Comparison of ENCODE assay signal across 9 mouse cellular contexts in the genomic region with DNA sequence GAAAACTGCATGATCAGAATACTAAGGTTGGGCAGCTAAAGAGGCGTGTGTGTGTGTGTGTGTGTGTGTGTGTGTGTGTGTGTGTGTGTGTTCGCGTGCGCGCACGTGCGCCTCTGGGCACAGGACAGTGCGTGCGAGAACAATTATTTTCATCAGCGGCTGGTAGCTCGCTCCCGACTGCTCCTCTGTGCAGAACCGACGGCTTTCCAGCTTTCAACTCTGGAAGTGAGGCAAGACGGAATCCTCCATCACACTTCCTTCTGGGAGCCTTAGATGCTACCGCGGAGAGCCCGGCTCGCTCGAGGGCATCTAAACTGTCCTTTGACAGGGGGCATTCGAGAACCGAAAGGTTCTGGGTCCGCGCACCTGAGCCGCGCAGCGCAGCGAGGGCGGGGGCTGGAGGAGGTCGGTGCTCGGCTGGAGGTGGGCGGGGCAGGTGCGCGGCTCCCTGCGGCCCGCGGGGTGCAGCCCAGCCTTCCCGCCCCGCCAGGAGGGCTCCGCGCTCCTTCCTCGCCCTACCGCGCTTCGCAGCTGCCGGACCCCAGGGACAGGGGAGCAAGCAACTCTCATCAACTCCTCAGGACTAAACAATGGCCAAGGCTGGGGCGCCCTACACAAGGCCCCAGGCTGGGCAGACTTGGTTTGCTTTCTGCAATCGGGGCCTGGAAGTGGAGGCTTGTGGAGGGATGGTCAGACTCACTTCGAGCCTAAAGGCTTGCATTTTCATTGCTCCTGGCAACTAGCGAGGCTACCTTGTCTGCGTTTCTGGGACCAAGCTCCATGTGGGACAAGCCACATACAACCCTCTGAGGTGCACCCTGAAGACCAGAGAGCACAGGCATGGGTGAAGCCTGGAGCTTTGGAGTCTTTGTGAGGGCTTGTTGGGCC. TPM values are rescaled to one million over a fixed set of nuclear protein-coding genes. Genes with fewer than 3 reads are reported as not detected.
DNase-seq lines count a peak whose midpoint lies in the region; ATAC-seq and TF ChIP-seq lines count a peak whose summit lies in the region.
"Had no signal": no experiment of that assay in that cellular context is flagged by ENCODE, and none has a peak within 500 bp of the region (broad histone marks: within the 10 kb centered on the region; RNA-seq: fewer than 3 reads in every experiment).

A gene (plus strand): TSS at position 146 of the 888 bp plus-strand sequence.

- H3K27ac ChIP-seq in left cerebral cortex, adult 2 months = peak within 1 kb of the TSS; percentile 75
- H3K27ac ChIP-seq in hindbrain, embryonic 13.5 days = peak within 1 kb of the TSS; percentile 31
- H3K27ac ChIP-seq in midbrain, embryonic 16.5 days (ENCODE audit: low read length) = peak within 1 kb of the TSS; percentile 68
- H3K27ac ChIP-seq: macrophage had no signal

- intact Hi-C loops in left cerebral cortex, adult 2 months (cut with DNase I) = no loop called here
- intact Hi-C loops in left cerebral cortex, postnatal 36 days (cut with DNase I) = loop anchor here (5.0 kb wide), 1 partner anchor 387 kb away; no protein-coding TSS in a partner anchor

- no peaks in the 10 kb centered on the region for H3K36me3 ChIP-seq in hindbrain, embryonic 13.5 days
- H3K36me3 ChIP-seq in midbrain, embryonic 16.5 days (ENCODE audit: control insufficient read depth, insufficient read depth, low read length) = no peaks in the 10 kb centered on the region

- WGBS in hindbrain, embryonic 13.5 days = under 1% methylated on average over 51 of the region's 51 CpGs
- 1% methylated on average over 44 of the region's 51 CpGs for WGBS in midbrain, embryonic 16.5 days
- 3% methylated on average over 51 of the region's 51 CpGs for WGBS in lung, adult 2 months

- no peak for TF ChIP-seq POLR2A in lung, adult 2 months (IDR thresholded peaks at IDR 0.05; ENCODE audit: borderline replicate concordance, extremely low read depth, low read depth, low read length)

- no peak for DNase-seq in left cerebral cortex, adult 2 months (ENCODE audit: extremely low spot score in 1 of 2, low spot score in 2 of 2)
- DNase-seq in left cerebral cortex, postnatal 36 days (ENCODE audit: low spot score in 2 of 2) = no peak
- DNase-seq in cerebellum, postnatal 25 days = peak; percentile 81 to 84
- no peak for DNase-seq in ovary, postnatal 36 days (ENCODE audit: low spot score)
- no peak for DNase-seq in lung, adult 2 months

- no peak for TF ChIP-seq CTCF in left cerebral cortex, adult 2 months (IDR thresholded peaks at IDR 0.05)
- TF ChIP-seq CTCF in lung, adult 2 months (IDR thresholded peaks at IDR 0.05; ENCODE audit: insufficient read depth, low read length) = no peak

- H3K9ac ChIP-seq in hindbrain, embryonic 13.5 days = peak within 1 kb of the TSS; percentile 46
- peak within 1 kb of the TSS; percentile 36; the same call in 1 of the 2 replicates for H3K9ac ChIP-seq in midbrain, embryonic 16.5 days (ENCODE audit: low read depth, low read length)

- H3K27me3 ChIP-seq in hindbrain, embryonic 13.5 days = peaks cover 63% of the 10 kb centered on the region
- H3K27me3 ChIP-seq in midbrain, embryonic 16.5 days (ENCODE audit: control insufficient read depth, insufficient read depth, low read depth, low read length) = peaks cover 26% of the 10 kb centered on the region

- peaks cover 3% of the 10 kb centered on the region; the same call in 1 of the 2 replicates for H3K9me3 ChIP-seq in hindbrain, embryonic 13.5 days
- peaks cover 3% of the 10 kb centered on the region; the same call in 1 of the 2 replicates for H3K9me3 ChIP-seq in midbrain, embryonic 16.5 days (replicated peaks; ENCODE audit: control insufficient read depth, low read length, poor library complexity, severe bottlenecking)

- H3K4me2 ChIP-seq in hindbrain, embryonic 13.5 days = peak within 1 kb of the TSS; percentile 49
- peak within 1 kb of the TSS; percentile 42 for H3K4me2 ChIP-seq in midbrain, embryonic 16.5 days (ENCODE audit: low read length)

- peaks cover 9% of the 10 kb centered on the region for H3K4me1 ChIP-seq in hindbrain, embryonic 13.5 days (replicated peaks)
- H3K4me1 ChIP-seq in midbrain, embryonic 16.5 days (ENCODE audit: control insufficient read depth, insufficient read depth, low read length) = peaks cover 2% of the 10 kb centered on the region; the same call in 1 of the 2 replicates
- H3K4me1 ChIP-seq in lung, adult 2 months (ENCODE audit: control insufficient read depth, insufficient read depth, low read length) = 0 out of 2 replicates have a peak, but pooled peaks cover 3% of the 10 kb centered on the region

- peak; percentile 83 for ATAC-seq in hindbrain, embryonic 13.5 days (ENCODE audit: low FRiP score)
- ATAC-seq in midbrain, embryonic 16.5 days = peak; percentile 79
- no peak for ATAC-seq in erythroblast, adult 5-6 weeks (replicated peaks; ENCODE audit: low FRiP score, poor library complexity, severe bottlenecking)

- H3K4me3 ChIP-seq in left cerebral cortex, adult 2 months = peak within 1 kb of the TSS; percentile 35
- peak within 1 kb of the TSS; percentile 31 for H3K4me3 ChIP-seq in hindbrain, embryonic 13.5 days
- H3K4me3 ChIP-seq in midbrain, embryonic 16.5 days (ENCODE audit: low read depth, low read length) = peak within 1 kb of the TSS; percentile 18
- no peak within 1 kb of the TSS for H3K4me3 ChIP-seq in lung, adult 2 months (replicated peaks; ENCODE audit: extremely low read depth, low read depth, low read length)

RNA-seq across cellular contexts. Expression of the gene that starts here (rescaled TPM):
- total RNA-seq in left cerebral cortex, adult 2 months (2021) = not detected
- not detected for total RNA-seq in left cerebral cortex, postnatal 36 days (2021)
- polyA plus RNA-seq in hindbrain, embryonic 13.5 days (2015; fragmentation: Nextera tagmentation; extraction: Ambion mirVana) = 0.41 and 0.74 TPM in 2 replicates
- polyA plus RNA-seq in midbrain, embryonic 16.5 days (2015; fragmentation: Nextera tagmentation; extraction: Ambion mirVana) = 0.19 and 0.93 TPM in 2 replicates
- total RNA-seq in erythroblast, adult 5-6 weeks (2015; ENCODE audit: low replicate concordance) = not detected in 2 replicates
- total RNA-seq in erythroblast, adult 5-6 weeks (2017; ENCODE audit: low replicate concordance) = not detected in 2 replicates
- not detected in 2 replicates for polyA plus RNA-seq in lung, adult 2 months (2012; rRNA removed)
- polyA plus RNA-seq: macrophage had no signal

Comparison
In these comparisons a context has a peak if more than half of its experiments do, and no peak if none do; other contexts are left out.
1. Peak in ATAC-seq, H3K4me3 ChIP-seq, H3K27ac ChIP-seq, H3K9ac ChIP-seq and H3K4me2 ChIP-seq in hindbrain, embryonic 13.5 days; RNA of the gene not detected or under 1 TPM.
2. Peak in ATAC-seq, H3K4me3 ChIP-seq, H3K27ac ChIP-seq, H3K9ac ChIP-seq and H3K4me2 ChIP-seq in midbrain, embryonic 16.5 days; RNA of the gene not detected or under 1 TPM.
3. DNase-seq: peak in cerebellum, postnatal 25 days (2 of 2); none in left cerebral cortex, adult 2 months (0 of 2), left cerebral cortex, postnatal 36 days (0 of 2), ovary, postnatal 36 days (single experiment) and lung, adult 2 months (single experiment).
4. Peak in every context shown above with its lines, with median percentiles within 50 percentile points of each other: H3K27ac ChIP-seq.